Mouse (Mus musculus) brain, adult 2 months (tissue): ENCODE data around the gene Scn1a.
A peak's percentile ranks its signal among the peaks of the same experiment; 100 is the strongest.

ENCODE experiments used
- DNase-seq: peaks from one replicate; pipeline ENCODE4 v3.0.0; 2011; ENCODE audit warnings: low read depth, low spot score

The Scn1a gene

DNA sequence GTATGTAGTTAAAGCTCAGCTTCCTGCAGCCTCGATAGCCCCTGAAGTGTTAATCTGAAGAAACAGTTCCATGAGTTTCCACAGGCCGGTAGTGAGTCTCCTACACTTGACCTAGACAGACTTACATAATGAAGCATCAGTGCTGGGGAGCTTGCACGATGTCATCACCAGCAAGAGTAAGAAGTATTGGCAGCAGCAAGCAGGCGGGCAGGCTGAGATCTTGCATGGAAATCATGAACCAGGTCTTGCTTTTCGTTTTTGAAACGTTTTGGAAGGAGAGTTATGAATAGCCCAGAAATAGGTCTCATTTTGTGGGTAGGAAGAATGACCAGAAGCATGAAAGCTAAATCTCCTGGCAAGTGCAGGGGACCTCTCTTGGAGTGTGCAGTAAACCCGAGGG lies at the start of gene Scn1a:
Gene Scn1a, minus strand, starts transcription at position 130 of the 400 bp plus-strand sequence.
- DNase-seq = peak; percentile 87

DNA sequence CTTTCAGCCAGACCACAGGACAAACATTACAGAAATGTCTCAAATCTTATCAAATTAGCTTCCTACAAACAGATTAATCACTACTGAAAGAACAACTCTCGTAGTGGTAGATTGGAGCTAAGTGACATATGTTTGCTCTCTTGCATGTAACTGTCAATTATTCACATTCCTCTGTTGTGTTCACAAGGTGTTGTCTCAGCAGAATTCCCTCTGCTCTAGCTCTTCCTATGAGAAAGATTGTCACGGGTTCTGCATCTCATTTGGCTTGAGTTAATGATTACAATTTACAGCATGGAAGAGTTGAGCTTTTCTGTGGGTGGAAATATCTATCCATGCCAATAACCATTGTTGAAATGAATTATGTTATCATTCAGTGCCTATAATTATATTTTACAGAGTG lies 37.8 kb upstream of the Scn1a start:
- no peak for DNase-seq

DNA sequence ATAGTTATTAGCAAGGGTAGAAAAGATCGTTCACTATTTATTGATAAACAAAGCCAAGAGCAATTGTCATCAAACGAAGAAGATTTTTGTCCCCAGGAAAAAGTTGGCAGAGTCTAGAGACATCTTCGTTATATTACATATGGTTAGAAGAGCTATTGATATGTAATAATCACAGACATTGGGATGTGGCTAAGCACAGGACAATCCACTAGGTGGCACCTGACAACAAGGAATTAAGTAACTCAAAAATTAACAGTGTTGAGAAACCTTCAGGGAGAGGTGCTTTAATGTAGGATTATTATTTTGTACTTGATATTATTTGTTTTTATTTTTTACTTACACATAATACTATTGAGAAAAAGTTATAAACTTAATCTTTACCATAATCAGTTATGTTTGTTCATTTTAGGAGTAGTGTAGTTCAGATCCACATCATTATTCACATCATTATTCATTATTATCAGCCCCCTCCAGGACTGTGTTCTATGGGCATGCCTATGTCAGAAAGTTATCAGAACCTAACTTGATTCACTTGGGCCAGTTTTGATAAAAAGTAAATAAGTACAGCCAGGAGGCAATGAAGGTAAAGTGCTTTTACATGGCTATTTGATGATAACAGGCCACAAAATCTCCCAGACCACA lies 32.7 kb upstream of the Scn1a start:
- DNase-seq = peak; percentile 68

DNA sequence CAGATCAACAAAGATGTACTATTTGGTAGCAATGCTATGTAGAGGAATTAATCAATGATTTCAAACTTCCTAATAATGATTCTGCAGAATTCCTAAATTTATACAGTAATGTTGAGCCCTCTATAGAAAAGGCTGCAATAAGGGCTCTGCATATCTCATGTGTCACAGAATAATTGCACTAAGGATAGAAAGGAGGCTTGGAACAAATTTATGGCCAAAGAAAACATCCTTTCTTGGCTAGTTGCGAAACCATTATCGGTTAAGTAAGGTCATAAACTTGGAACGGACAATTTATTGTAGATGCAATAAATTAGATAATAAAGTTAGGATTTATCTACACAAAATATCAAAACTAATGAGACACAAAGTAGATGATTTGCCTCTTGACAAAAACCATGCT lies 24.8 kb upstream of the Scn1a start:
- no peak for DNase-seq

DNA sequence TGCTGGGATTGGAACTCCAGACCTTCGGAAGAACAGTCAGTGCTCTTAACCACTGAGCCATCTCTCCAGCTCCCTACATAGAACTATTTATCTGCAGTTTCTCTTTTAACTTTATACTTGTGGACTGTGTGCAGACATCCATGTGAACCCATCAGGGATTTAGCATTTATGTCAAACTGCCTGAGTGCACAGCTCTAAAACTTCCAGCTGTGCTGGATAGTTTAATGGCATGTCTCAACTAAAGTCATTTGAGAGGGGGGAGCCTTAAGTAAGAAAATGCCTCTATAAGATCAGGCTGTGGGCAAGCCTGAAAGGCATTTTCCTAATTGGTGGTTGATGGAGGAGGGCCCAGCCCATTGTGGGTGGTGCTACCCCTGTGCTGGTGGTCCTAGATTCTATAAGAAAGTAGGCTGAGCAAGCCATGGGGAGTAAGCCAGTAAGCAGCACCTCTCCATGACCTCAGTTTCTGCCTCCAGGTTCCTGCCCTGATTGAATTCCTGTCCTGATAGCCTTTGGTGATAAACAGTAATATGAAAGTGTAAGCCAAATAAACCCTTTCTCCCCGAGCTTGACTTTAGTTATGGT lies 24.3 kb upstream of the Scn1a start:
- DNase-seq = no peak

DNA sequence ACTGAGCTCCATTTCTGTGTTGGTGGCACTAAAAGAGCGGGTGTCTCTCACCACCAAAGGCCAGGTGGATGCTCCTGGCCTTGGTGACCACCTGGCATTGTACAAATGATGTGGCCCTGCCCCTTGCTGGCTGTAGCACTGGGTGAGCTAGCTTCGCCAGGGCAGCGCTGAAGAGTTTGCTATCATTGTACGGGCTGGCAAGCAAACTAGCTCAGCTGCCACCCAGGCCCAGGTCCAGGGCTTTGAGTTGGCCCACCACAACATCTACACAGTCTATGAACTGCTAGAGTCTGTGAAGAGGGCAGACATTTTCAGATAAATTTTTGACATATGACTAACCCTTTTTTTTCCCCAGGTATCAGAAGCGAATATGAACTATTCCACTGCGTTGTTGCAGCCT lies 23.3 kb upstream of the Scn1a start:
- DNase-seq = no peak

DNA sequence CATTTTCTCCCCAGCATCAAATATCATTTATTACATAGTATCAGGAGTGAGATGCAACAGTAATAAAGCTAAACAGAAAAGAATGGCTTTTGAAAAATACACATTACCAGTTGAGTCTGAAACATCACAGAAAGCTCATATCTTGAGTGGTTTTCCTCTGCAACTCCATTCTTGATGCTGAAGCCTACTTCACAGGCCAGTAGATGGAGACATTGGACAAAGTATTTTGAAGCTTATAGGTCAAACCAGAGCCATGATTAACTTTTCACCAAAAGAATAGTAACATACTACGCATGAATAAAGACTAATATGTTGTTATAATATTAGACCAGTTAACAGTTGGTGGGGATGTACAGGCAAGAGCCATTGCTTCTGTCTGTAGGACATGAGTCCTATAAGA lies 21.8 kb upstream of the Scn1a start:
- peak; percentile 17 for DNase-seq

DNA sequence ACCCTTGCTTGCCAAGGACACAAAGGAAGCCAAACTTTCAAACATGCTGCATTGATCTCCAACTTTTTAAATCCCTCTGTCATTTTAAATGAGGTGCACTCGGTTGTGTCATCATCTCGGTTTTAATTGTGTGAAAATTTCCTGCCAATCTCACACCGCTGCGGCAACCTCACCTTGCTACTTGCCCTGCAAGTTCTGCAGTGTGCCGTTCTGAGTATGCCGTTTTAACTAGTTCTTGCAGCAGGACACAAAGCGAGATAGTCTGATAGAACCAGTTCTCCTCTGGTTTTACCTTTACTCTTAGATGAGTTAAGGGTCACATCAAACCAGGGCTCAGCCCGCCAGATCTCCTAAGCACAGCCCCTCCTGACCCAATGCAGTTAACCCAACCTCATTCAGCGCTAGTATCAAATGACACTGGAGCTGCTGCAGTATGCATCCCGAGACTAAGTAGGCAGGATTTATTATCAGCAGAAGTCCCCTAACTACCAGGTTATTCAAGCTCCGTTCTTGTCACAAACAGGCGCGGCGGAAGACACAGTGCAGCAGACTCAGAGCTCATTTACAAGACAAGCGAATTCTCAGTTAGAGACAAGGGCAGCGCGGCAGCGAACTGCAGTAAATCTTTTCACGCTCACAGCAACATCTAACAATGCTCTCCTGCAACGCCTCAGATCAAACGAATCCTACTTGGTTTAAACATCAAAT lies 722 bp downstream of the Scn1a start:
- DNase-seq = peak; percentile 82

DNA sequence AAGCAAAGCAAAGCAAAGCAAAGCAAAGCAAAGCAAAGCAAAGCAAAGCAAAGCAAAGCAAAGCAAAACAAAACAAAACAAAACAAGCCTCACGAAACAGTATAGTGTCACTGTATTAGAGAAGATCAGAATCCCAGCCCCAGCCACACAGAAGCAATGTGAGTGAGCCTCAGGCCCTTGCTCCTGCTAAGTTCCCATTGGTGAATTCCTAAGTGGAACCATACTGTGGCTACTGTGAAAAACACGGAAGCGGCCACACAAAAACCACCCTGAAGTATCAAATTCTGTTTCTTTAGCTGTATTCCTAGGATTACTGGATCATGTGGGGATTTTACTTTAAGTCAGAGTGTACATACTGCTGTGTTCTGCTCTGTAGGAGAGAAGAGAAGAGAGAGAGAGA lies 4.4 kb downstream of the Scn1a start:
- no peak for DNase-seq

DNA sequence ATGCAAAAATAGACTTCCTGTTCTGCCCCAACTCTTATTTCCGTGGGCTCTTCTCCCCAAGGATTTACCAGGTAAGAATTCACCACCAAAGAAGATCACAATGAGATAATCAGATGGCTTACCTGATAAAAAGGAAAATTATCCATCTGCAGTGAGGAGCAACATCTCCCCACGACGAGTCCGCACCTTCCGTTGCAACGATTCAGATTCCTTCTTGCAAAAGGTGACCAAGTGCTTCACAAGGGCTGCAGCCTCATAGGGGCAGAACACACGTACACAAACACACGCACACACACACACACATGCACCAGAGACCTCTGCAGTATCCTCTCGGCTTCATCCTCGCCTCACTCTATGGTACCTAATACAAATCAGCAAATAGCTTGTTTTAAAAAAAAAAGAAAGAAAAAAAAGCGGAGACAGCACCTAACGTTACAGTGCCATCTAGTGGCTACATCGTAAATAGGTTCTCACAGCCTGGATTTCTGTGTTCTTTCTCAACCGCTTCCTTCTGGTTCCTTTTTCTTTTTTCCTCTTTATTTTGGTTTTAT lies 30.8 kb downstream of the Scn1a start:
- peak; percentile 91 for DNase-seq

DNA sequence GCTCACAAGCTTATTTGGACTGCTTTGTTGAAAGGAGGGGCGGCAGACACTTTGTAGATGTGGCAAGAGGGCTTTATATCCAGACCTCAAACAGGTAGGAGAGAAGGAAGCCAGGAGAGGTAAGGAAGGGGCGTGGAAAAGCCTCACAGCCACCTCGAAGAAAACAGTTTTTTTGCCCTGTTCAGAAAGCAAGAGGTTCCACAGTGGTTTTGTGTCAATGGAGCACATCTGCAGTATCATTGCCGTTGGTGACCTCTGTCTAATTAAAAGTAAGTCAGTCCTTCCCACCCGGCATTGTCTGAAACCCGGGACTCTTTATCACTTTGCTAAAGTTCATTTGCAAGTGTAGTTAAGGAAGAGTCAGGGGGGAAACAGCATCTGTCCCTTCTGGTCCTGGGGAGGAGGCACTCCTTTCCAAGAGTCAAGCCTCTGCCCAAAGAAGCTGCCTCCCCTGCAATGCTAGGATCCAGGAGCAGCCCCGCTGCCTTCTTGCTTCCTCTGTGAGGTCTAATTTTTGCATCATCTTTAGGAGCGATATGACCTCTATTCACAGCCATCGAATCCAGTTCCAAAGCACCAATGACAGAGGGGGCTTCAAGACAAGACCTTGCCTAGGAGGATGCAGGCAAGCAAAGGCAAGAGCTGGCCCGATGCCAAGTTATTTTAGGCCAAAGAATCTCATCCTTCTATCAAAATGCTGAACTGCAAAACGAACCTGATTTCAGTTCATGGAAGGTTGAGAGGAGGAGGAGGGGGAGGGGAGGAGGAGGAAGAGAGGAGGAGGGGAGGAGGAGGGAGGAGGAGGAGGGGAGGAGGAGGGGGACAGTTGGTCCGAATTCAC lies 31.5 kb downstream of the Scn1a start:
- peak; percentile 77 for DNase-seq

DNA sequence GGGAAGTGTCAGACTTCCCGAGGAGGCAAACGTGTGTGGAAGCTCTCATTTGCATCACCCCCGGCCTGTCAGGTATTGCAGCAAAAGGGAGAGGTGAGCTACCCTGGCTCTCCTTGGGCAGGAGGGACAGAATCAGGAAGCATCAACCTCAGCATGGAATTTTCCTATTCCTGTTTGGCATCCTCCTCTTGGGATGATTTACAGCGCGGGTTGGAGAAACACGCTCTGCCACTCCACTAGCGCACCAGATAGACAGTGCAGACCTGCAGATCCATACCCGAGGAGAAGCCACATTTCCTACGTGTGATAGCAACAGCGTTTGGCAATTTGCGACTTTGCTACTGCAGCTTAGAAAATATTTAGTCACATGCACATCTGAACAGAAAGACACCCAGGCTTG lies 32.2 kb downstream of the Scn1a start:
- peak; percentile 84 for DNase-seq

DNA sequence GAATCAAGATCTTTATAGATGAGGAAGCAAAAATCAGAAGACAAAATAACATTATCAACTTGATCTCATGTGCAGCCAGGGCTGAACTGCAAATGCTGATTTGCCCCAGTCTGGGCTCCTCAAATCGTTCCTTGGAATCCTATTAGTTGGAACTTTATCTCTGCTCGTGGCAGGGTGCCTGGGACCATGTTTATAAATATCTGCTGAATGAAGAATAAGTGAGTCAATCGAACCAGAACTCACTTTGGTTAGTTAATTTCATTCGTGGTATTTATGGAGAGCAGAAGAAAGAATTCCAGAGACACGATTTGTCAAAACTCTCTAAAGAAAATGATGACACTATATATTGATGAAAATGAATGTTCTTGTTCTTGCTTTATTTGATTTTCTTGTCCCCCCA lies 48.1 kb downstream of the Scn1a start:
- DNase-seq = peak; percentile 37

DNA sequence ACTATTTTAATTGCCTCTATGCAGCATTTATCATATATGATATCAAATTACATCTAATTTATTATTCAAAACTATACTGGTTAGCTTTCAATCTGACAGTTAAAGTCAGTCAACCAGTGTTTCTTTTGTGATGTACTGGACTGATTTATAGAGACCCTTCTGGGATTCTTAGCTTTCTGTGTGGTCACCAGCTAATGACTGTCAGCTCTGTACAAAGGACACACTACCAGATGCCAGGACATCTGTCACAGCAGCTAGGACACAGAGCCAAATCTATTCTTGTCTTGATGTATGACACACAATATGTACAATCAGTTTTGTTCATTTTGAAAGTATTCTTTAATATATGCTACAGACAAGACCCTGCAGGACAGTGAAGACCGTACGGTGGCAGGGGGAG lies 72.7 kb downstream of the Scn1a start:
- no peak for DNase-seq

DNA sequence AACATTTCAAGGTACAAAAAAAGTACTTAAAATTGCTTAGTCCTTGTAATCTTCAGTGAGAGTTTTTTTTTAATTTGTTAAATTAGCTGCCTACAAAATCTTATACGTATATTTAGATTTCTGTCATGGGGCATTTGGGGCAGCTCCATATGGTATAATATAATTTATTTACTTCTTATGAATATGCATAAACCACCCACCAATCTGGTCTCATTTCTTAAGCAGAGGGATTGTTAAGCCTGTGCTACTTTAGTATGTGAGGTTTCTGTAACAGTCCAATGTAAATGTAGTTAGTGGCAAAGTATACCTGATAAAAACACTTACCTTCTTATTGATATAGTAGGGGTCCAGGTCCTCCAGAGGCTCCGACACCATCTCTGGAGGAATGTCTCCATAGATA lies 90.0 kb downstream of the Scn1a start:
- peak; percentile 28 for DNase-seq

DNA sequence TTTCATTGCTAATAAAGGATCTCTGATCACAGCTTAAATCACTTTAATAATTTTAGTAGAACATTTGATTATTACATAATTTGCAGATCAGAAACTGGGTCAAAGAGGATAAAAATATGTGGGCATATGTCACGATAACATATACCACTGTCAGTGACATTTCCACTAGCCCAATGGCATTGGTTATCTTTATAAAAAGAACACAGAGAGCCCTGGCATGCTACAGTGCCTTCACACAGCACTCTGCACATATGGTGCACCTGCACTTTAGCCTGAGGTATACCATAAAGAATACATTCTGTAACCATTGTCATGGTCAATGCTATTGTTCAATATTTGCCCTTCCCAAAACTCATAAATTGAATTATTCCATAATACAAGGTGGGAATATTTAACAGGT lies 94.0 kb downstream of the Scn1a start:
- DNase-seq = peak; percentile 24

DNA sequence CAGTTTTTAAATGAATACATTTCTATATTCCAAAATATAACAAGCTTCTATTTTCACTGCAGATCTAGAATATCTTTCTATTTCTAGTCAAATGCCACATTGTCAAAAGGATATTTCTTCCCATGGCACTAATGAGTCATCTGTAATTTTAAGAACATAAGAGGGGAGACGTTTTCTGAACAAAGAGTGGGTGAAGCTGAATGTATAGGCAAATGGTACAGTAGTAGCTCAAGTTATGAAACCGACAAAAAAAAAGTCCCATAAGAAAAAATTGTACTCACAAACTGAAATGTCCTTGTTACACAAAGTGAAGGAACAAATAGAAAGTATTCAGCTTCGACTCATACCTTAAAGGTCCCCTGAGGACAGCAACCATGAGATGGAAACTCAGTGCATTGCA lies 94.5 kb downstream of the Scn1a start:
- DNase-seq = peak; percentile 76

DNA sequence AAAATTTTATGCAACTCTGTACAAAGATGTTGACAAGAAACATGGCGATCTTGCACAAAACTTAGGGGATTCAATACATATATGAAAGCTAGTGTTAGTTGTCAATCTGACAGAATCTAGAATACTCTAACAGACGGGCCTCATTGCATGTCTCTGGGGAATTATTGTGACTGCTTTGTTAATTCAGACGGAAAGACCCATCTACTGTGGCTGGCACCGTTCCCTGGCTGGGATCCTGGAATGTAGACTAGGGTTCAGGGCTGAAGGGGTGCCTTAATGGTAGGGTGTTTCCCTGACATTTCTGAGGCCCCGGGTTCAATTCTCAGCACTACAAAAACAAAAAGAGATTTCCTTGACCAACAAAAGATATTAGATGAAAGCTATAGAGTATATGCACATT lies 103.2 kb downstream of the Scn1a start:
- no peak for DNase-seq

DNA sequence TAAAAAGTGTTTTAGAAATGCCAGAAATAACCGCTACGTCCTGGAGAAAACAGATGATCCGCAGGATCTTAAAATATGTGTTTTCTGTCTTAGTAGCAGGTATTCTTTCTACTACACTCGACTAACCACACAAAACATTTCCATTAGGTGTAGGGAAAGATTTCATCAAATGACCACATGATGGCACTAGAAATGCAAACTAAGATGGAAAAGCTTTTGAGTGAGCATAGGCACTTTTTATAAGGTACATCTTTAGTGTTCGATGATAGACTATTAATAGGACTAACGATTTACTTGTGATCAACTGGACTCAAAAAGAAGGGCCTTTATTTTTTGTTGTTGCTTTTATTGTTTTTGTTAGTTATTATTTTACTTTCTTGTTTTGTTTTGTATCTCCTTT lies 104.2 kb downstream of the Scn1a start:
- DNase-seq = peak; percentile 66

DNA sequence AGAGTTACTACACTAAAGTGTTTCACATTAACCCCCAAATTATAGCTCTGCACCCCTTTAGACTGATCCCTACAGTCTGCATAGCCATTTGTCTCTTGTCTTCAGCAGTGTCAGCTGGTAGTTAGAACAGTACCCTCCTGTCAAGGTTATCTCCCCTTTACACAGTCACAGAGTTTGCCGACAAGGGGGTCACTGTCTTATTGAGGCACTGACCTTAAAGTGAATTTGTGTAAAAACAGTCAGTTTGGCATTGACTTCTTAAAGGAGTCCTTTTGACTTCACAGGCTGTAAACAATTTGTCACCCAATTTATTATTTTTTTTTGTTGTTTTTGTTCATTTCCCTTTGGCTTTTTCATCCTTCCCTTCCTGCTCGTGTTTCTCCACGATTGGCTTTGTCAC lies 168.1 kb downstream of the Scn1a start:
- no peak for DNase-seq

DNA sequence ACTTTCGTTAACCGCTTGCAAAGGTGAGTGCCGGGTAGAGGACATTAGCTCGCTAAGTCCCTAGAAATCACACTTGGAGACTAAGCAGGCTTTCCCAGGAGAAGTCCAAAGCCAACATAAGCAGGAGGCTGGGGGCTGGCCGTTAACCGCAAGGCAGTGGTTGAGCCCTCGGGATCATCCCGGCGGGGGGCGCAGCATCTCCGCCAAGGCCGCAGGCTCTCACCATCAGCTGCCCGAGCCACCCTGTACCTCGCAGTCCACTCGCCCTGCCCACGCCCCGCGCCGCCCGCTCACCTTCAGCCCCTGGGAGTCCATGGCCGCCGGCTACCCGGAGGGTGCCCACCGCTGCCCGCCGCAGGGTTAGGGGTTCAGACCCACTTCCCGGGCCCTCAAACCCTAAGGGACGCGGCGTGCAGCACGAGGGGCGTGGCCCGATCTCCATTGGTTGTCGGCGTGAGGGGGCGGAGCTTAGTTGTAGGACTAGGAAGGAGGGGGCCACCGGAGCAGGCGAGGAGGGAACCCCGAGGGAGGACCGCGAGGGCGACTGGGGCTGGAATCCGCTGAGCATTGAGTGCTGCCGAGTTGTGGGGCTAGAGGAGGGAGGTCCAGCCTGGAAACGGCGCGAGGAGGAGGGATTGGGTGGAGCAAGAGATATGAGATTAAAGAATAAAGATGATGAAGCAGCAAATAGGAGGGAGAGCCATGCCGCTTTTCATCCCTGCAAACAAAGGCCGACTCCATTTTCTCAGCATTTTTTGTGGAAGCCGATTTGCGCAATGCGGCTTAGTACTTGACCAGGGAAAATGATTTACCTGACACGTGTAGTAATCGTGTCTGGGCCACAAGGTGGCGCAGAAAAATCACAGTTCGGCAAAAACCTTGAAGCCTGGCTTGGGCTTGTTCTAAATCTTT lies 184.2 kb downstream of the Scn1a start, which contains the start of gene Ttc21b:
Gene Ttc21b, minus strand, starts transcription at position 398 of the 912 bp plus-strand sequence.
- peak; percentile 99 for DNase-seq
